Mouse (Mus musculus) thymus, postnatal 25 days (tissue): Measurements from ENCODE around the gene Dvl2.
A peak's percentile ranks its signal among the peaks of the same experiment; 100 is the strongest.

ENCODE experiments used
- DNase-seq: peaks from one replicate; pipeline ENCODE4 v3.0.0; 2022

Dvl2 gene

DNA sequence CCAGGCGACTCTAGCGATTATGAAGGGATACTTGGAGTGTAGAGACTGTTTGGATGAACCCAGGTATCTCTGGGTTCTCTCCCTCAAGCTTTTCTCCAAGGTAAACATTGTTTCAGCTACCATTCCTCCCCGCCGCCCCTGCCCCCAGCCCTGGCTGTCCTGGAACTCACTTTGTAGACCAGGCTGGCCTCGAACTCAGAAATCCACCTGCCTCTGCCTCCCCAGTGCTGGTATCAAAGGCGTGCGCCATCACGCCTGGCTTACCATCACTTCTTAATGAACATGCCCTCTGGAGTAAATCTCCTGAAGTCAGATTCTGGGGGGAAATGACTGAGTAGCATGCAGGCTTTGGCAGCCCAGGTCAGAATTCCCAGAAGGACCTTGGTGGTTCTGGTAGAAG, 18.2 kb upstream of the Dvl2 start, which contains the start of gene Elp5:
Elp5 (minus strand) TSS at position 293 of the 400 bp plus-strand sequence.
- DNase-seq, result no peak

DNA sequence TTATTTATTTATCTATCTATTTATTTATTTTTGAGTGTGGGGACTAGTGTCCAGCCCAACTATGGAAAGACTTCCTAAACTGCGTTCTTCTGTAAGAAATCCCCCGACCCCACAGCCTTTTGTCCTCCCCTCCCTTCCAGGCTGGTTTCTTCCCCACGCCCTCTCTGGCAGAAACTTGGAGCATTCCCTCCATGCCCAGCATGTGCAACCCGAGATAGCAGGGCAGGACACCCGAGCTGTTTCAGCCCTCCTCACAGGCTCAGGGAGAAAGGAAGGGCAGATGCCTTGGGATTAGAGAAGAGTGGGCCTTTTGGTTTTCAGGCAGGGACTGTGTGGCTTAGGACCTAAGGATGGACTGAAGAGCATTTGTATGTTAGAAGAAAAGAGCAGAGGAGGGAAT, 17.5 kb upstream of the Dvl2 start:
- DNase-seq, result no peak

DNA sequence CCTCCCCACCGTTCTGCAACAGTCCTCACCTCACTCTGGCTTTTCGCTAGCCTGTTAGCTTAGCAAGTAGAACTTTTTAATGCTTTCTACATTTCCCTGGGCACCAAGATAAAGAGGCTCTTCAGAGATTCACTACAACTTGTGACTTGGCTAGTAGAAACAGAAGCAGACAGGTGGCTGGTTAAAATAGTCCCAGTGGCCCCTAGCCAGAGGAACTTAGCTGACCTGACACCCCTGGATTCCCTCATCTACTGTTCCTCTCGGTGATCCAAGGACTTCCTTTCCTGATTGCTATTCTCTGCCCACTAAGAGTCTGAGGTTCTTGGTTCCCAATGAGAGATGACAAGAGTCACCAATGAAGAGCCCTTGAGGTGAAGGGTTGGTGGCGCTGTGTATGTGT, 17.0 kb upstream of the Dvl2 start:
- DNase-seq, result no peak

DNA sequence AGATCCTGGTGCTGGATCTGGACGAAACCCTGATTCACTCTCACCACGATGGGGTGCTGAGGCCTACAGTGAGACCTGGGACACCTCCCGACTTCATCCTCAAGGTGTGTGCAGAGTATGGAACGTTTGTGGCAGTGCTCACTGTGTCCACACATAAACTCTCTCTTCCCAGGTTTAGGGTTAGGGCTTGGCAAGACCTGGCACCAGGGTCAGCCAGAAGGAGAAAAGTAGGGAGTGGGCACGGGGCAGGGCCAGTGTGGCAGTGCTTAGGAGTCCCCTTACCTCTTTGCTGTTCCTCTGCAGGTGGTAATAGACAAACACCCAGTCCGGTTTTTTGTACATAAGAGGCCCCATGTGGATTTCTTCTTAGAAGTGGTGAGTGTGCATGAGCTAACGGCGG, 16.0 kb upstream of the Dvl2 start:
- no peak for DNase-seq

DNA sequence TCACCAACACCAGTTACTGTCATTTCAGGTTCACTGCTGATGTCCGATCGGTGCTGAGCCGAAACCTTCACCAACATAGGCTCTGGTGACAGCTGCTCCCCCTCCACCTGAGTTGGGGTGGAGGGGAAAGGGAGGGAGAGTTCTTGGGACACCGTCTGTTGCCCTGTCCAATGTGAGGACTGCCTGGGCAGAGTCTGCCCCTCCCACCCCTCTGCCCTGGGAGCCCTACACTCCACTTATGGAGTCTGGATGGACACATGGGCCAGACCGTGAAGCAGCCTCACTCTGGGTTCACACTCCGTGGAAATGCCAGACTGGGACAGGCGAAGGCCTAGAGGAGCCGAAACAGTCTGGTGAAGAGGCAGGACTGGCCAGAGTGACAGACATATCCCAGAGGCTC, 10.4 kb upstream of the Dvl2 start:
- DNase-seq, result no peak

DNA sequence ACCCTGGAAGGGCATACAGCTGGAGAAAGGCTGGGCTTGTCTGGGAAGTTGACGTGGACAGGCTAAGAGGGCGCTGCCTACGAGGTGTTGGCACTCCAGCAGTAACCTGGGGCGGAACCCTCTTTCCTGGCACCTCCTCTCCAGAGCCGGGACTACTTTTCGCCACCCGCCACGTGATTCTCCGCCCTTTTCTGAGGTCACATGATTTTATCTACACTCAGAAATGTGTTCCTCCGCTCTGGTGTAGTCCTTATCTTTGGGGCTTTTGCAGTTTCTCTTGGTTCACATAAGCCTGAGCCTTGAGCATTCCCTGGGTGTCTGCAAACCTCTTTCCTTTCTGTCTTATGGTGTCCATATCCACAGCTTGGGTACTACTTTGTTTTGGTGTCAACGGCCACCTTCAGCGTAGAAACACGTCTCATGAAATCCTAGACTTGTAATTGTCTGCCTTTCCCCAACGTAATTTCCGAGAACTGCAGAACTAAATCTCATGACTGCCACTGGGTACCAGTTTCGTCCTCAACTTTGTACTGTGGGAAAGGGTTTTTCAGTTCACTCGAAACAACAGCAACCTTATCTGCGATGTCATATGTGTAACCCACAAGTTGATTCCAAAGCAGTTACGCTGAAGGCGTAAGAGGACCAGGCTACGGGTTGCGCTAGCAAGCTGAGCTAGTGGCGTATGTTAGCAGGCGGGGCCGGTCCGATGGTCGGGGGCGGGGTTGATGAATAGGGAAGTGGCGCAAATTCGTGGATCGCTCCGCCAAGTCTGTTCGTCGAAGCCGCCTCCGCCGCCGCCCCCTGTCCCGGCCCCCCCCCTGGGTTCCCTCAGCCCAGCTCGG, 9.3 kb upstream of the Dvl2 start, which contains the start of gene Gabarap:
Gabarap (plus strand) TSS at position 294 of the 842 bp plus-strand sequence.
- peak; percentile 95 for DNase-seq

DNA sequence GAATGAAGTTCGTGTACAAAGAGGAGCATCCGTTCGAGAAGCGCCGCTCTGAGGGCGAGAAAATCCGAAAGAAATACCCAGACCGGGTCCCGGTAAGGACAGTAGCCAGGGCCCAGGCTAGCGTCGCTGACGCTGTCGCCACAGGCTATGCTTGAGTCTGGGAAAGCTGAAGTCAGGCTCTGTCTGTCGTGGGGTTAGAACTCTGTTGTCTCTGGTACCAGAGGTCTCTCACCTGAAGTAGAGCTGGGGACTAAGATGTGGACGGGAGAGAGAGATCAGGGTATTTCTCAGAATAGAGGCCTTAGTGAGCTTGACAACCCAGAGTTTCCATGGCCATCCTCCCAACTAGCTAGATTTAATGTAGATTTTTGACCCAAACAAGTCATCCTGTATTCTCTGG, 8.7 kb upstream of the Dvl2 start:
- DNase-seq, result no peak

DNA sequence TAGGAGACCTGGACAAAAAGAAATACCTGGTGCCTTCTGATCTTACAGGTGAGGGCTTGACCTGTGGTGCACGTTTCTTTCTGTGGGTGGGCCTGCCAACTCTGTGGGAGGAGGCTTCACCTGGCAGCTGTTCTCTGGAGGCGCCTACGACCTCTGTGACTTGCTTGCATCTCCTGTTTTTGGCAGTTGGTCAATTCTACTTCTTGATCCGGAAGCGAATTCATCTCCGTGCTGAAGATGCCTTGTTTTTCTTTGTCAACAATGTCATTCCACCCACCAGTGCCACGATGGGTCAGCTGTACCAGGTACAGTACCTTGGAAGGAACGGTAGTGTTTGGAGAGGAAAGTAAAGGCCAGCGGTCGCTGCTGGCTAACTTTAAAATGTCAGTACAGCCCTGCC, 8.0 kb upstream of the Dvl2 start:
- no peak for DNase-seq

DNA sequence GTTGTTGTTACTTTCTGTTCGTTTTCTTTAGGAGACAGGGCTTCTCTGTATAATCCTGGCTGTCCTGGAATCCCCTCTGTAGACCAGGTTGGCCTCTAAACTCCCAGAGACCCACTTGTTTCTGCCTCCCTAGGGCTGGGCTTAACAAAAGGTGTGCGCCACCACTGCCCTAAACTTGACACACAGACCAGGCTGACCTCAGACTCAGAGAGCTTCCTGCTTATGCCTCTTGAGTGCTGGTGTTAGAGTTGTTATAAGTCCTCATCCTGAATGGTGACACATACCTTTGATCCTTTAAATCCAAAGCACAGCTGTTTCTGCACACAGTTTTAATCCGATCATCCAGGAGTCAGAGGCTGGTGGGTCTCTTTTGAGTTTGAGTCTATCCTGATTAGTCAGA, 7.5 kb upstream of the Dvl2 start:
- DNase-seq, result no peak

DNA sequence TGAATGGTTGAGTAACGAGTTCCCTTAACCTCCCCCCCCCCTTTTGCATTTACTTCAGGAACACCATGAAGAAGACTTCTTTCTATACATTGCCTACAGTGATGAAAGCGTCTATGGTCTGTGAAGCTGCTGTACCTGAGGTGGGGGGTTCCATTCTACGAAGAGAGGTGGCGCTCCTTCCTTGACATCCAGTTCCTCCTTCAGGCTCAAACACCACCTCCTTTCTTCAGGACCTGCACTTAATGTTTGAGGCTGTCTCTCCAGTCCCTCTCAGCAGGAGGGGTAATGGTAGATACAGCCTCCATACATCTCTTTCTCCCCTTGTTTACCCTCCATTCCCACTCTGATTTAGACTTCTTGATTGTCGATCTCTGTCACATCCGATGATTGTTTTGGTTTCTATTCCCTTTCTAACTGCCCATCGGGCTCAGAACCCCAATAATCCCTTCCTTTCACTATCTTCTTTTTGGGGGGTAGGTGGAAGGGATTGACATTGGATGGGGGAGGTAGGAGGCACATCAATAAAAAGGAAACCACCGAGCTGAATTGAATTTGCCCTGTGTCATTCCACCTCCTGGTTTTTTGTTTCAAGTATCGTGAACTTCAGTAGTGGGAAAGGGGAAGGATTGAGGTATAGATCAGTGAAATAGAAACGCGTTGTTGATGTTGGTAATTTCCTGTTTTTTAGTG, 5.8 kb upstream of the Dvl2 start:
- DNase-seq, result no peak

DNA sequence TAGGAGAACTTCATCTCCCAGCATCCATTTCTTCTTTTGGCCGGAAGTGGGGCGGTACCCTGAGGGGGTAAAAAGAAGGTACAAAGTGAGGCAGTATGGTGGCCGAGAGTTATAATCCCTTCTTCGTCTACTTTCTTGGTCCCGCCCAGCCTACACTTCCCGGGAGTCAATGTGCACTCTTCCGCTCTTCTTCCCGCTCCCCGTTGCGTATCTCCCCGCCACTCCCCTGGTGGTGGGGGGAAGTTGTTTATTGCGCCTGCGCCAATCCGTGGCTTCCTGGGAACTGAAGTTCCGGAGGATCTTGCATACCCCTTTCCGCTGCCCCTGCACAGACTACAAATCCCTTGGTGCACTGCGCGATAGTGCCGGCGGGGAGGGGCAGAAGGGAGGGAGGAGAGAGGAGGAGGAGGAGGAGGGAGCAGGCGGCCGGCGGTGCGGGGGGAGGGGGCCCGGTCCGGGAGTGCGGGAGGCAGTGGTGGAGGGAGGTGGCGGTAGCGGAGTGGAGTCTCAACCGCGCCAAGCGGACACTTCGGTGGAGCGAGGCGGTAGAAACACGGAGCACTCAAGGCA, 4.9 kb upstream of the Dvl2 start, which contains the start of gene Phf23:
Phf23 (plus strand) TSS at position 387 of the 570 bp plus-strand sequence.
- peak; percentile 97 for DNase-seq

DNA sequence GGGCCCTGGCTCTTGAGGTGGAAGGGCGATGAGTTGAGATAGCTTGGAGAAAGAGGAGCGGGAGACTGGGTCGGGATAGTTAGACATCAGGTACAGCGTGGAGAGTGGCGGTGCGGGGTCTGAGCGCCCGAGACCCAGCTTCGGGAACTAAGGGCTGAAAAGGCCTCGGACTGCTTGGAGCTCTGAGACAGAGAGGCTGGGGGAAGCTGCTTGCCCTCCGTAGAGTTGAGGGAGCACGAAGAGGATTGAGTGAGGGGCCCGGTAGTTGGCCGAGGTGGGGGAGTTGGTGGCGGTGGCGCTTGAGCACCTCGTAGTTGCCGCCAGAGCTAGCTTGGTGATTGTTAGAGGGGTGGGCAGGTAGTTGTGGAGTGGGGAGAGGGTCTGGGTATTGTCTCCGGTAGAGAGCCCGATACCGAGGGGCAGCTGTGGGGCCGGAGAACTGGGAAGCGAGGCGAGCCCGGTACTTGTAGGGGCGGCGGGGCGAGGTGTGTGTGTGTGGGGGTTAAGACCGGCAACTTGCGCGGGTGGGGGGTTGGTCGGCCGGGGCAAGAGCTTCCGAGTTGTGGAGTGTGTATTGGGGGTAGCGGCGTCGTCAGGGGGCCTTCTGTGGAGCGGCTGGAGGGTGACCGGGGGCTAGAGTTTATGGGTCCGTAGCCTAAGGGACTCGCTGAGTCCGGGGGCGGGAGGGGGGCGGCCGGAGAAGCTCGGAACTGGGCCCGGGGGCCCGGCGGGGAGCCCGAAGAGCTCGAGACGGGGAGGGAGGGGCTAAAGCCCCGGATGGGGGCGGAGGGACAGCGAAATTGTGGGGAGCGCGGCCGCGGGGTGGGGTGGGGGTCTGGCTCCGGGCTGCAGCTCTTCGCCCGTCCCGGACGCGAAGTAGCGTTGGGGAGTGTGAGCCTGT, 4.0 kb upstream of the Dvl2 start:
- peak; percentile 76 for DNase-seq

DNA sequence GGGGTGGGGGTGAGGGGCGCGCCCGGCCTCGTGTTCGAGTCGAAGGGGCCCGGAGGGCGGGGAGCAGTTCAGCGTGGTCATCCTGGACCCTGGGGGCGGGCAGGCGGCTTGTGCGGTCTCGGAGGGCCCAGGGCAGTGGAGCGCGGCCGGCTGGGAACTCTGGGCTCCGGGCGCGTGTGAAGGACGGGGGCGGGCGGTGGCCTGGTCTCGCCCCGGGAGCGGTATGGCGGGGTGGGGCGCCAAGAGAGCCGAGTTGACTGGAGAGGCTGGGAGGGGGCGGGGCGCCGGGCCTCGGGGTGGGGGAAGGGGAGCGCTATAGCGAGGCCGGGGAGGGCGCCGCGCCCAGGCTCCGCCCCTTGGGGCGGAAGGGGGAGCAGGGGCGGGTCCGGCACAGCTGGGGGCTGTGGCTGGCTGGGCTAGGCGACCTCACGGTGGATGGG, 3.3 kb upstream of the Dvl2 start:
- DNase-seq, result peak; percentile 91

DNA sequence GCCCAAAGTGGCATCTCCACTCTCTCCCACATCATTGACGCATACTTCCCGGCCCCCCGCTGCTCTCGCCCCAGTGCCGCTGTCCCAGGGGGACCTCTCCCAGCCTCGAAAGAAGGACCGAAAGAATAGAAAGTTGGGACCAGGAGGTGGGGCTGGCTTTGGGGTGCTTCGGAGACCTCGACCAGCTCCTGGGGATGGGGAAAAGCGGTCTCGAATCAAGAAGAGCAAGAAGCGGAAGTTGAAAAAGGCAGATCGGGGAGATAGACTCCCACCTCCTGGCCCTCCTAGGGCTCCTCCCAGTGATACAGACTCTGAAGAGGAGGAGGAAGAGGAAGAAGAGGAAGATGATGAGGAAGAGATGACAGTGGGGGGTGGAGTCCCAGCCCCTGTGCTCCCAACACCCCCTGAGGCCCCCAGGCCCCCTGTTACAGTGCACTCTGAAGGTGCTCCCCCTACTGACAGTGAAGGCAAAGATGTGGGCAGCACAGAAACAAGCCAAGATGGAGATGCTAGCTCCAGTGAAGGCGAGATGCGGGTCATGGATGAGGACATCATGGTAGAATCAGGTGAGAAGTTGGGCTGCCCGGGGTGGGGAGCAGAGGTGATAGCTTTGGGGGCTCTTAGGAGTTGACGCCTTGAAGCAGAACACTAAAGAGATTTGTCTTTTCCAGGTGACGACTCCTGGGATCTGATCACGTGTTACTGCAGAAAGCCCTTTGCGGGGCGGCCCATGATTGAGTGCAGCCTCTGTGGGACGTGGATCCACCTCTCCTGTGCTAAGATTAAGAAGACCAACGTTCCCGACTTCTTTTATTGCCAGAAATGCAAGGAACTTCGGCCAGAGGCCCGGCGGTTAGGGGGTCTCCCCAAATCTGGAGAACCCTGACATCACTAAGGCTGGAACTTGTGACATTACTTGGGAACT, 1.6 kb upstream of the Dvl2 start:
- DNase-seq, result peak; percentile 30

DNA sequence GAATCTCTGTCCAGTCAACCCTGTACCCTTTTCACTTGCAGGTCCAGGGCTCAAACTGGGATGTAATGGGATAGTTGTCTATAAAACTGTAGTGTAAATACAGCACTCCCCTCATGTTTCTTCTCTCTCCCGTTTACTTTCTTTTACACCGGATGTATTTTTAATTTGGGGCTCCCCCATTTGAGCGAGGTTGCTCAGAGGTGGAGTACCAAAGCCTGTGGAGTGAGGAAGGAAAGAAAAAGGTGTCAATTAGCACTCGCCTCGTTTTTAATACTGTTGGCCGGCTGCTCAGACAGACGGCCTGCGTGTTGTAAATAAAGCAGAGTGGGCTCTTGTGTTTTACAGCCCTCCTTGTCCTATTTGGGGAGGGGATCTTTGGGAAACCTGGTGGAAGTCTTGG, 729 bp upstream of the Dvl2 start:
- DNase-seq, result no peak

DNA sequence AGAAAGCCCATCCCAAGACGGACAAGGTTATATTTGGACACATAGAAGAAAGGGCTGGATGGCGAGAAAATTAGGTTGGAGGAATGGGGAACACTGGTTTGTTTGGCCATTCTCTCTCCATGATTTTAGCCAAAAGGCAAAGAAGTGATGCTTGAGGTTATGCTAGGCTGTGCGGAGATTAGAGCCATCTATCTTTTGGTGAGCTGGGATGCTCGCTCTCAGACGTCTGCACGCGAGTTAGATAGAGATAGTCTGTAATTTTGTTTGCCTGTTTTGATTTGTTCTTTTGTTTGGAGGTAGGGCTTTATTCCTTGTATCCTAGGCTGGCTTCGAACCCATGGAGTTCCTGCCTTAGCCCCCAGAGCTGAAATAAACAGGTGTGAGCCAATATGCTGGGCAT, 764 bp downstream of the Dvl2 start:
- DNase-seq, result no peak

DNA sequence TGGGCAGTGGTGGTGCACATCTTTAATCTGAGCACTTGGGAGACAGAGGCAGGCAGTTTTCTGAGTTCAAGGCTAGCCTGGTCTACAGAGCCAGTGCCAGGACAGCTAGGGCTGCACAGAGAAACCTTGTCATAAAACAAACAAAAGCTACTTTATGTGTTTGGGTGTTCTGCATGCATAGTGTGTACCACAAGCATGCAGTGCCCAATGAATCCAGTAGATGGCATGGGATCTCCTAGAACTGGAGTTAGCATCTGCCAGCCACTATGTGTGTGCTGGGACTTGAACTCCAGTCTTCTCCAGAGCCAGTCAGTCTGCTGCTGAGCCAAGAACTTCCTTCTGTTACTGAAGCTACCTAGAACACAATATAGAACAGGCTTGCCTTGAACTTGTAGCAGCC, 1.5 kb downstream of the Dvl2 start:
- DNase-seq, result peak; percentile 70

DNA sequence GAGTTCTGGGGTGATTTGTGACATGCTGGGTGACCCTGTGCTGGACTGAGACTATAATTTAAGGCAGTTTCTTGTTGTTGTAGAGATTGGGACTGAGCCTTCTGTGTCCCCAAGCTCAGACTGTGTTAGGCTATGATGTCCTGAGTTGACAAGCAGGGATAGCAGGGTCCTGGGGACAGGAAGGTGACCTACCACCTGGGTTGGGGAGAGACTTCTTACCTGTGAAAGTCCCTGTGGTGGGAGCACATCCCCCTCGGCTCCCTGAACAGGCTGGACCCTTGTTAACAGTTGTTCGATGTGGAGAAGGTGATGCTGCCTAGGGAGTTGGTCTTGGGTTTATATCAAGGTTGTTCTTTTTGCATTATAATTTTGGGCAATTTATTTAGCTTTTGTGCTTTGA, 2.1 kb downstream of the Dvl2 start:
- no peak for DNase-seq

DNA sequence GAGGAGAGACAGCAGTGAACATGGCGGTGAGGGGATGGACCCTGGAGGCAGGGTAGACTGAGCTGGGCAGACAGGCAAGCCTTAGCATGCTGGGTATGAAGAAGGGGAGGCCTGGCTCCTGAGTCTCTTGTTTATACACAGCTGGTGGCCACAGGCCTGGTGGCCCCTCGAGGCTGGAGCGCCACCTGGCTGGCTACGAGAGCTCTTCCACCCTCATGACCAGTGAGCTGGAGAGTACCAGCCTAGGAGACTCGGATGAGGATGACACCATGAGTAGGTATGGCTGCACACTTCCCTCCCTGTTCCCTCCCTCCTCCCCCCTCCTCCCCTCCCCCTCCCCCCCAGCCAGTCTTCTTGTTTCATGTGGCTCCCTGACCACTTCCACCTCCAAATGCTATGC, 5.1 kb downstream of the Dvl2 start:
- DNase-seq, result peak; percentile 52

DNA sequence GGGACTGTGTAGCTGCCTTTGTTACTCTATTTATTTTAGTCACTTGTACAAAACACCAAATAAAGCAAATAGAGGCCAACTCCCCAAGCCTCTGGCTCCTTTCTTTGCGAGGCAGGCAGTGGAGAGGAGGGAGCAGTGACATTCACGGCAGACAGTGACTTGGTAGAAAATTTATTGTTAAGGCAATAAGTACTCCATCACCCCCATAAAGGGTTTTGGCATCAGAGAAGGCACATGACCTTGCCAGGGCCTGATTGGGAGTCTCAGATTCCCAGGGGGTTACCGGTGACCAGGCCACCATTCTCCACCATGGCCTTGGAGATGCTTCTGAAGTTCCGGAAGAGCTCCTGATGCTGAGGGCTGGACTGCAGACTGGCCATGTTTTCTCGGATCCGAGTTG, 9.6 kb downstream of the Dvl2 start:
- DNase-seq, result no peak

DNA sequence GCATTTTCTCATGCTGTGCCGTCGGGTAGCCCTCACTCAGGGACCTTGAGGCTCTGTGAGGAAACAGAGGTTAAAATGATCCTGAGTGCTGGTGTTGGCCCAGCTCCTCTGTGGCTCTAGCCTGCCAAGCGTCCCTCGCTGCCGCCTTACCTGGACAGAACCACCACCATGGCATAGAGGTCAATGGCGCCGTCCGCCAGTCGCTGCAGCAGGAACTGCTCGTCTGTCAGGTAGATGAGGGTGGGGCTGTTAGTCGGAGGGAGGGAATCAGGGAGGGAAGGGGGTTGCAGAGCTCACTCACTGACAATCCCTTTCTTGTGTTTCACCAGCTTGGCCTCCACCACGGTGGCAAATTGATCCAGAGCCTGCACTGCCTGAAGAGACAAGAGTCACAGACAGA, 10.2 kb downstream of the Dvl2 start:
- DNase-seq, result no peak

DNA sequence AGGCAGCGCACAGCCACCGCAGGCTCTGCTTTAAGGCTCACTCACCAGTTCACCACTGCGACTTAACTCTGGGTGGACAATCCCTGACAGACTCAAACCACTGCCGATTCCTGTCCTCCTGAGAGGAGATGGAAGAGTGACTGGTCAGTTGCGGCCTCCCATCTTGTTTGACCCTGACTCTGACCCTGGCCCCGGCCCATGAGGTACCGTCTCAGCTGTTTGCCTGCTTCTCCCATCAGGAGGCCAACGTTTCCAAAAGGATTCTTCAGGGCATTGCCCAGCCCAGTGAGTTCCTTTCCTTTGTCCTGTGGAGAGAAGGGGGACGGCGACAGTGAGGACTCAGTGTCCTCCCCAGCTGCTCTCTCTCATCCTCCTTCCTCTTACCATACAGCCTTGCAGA, 10.6 kb downstream of the Dvl2 start:
- DNase-seq, result no peak
